Mouse (Mus musculus): ENCODE results near the gene Atf4.
A peak's percentile ranks its signal among the peaks of the same experiment; 100 is the strongest.

Atf4 gene

GRCm38 (mm10) chr15:80250586-80250985 is 4.4 kb upstream of the Atf4 start:
- DNase-seq (ENCODE audit: low spot score) = no peak

- DNase-seq (ENCODE audit: low spot score) = no peak
Observed at GRCm38 (mm10) chr15:80253530-80253929, 1.5 kb upstream of the Atf4 start.

- no peak for DNase-seq (ENCODE audit: low spot score)
Observed at GRCm38 (mm10) chr15:80254207-80254606, 777 bp upstream of the Atf4 start.

GRCm38 (mm10) chr15:80255646-80256121 is 700 bp downstream of the Atf4 start:
- DNase-seq (ENCODE audit: low spot score) = no peak

GRCm38 (mm10) chr15:80256242-80256641 is 1.3 kb downstream of the Atf4 start:
- DNase-seq (ENCODE audit: low spot score) = no peak

- DNase-seq (ENCODE audit: low spot score) = no peak
Observed at GRCm38 (mm10) chr15:80256656-80257601, 1.9 kb downstream of the Atf4 start.

- no peak for DNase-seq (ENCODE audit: low spot score)
Observed at GRCm38 (mm10) chr15:80257602-80258239, 2.7 kb downstream of the Atf4 start.

GRCm38 (mm10) chr15:80258240-80259170 is 3.5 kb downstream of the Atf4 start:
- no peak for DNase-seq (ENCODE audit: low spot score)

- no peak for DNase-seq (ENCODE audit: low spot score)
Observed at GRCm38 (mm10) chr15:80259406-80260045, 4.5 kb downstream of the Atf4 start.

- DNase-seq (ENCODE audit: low spot score) = no peak
Observed at GRCm38 (mm10) chr15:80260677-80261076, 5.7 kb downstream of the Atf4 start.

- no peak for DNase-seq (ENCODE audit: low spot score)
Observed at GRCm38 (mm10) chr15:80261100-80261499, 6.1 kb downstream of the Atf4 start.

- peak; percentile 81 for DNase-seq (ENCODE audit: low spot score)
Observed at GRCm38 (mm10) chr15:80263610-80264575, 8.9 kb downstream of the Atf4 start, which contains the start of gene Rps19bp1. Gene Rps19bp1, minus strand, starts transcription at chr15:80264315.

GRCm38 (mm10) chr15:80266281-80266680 is 11.3 kb downstream of the Atf4 start:
- peak; percentile 71 for DNase-seq (ENCODE audit: low spot score)

- DNase-seq (ENCODE audit: low spot score) = no peak
Observed at GRCm38 (mm10) chr15:80271858-80272396, 16.9 kb downstream of the Atf4 start.

GRCm38 (mm10) chr15:80277107-80277506 is 22.1 kb downstream of the Atf4 start:
- DNase-seq (ENCODE audit: low spot score) = no peak

GRCm38 (mm10) chr15:80277625-80278024 is 22.6 kb downstream of the Atf4 start:
- no peak for DNase-seq (ENCODE audit: low spot score)

GRCm38 (mm10) chr15:80278121-80278759 is 23.3 kb downstream of the Atf4 start:
- DNase-seq (ENCODE audit: low spot score) = peak; percentile 67

- no peak for DNase-seq (ENCODE audit: low spot score)
Observed at GRCm38 (mm10) chr15:80279053-80279452, 24.1 kb downstream of the Atf4 start.

- no peak for DNase-seq (ENCODE audit: low spot score)
Observed at GRCm38 (mm10) chr15:80280646-80281045, 25.7 kb downstream of the Atf4 start.
